Comparison of ENCODE assay signal across 28 mouse cellular contexts in genomic region chr8:105961101-105961500, GRCm38 (mm10). TPM values are rescaled to one million over a fixed set of nuclear protein-coding genes. Genes with fewer than 3 reads are reported as not detected.
A peak's percentile ranks its signal among the peaks of the same experiment; 100 is the strongest.
DNase-seq lines count a peak whose midpoint lies in the region; ATAC-seq and TF ChIP-seq lines count a peak whose summit lies in the region.
"Had no signal": no experiment of that assay in that cellular context is flagged by ENCODE, and none has a peak within 500 bp of the region (broad histone marks: within the 10 kb centered on the region; RNA-seq: fewer than 3 reads in every experiment).

No protein-coding gene starts in this region.

- no peak overlapping the region for H3K27ac ChIP-seq in liver, embryonic 14.5 days
- H3K27ac ChIP-seq in lung, postnatal 0 days (ENCODE audit: low read length) = no peak overlapping the region
- H3K27ac ChIP-seq: embryonic facial prominence, embryonic 15.5 days; forebrain, embryonic 13.5 days; hindbrain, postnatal 0 days; kidney, embryonic 15.5 days; midbrain, embryonic 10.5 days; stomach, embryonic 15.5 days had no signal

- ATAC-seq in erythroblast, adult 5-6 weeks (replicated peaks; ENCODE audit: low FRiP score, poor library complexity, severe bottlenecking) = peak; percentile 54
- no peak for ATAC-seq in liver, embryonic 14.5 days (ENCODE audit: insufficient read depth)
- no peak for ATAC-seq in lung, postnatal 0 days
- ATAC-seq: forebrain, embryonic 13.5 days; hindbrain, postnatal 0 days; intestine, postnatal 0 days; Patski had no signal

- no peak overlapping the region for H3K9ac ChIP-seq in liver, embryonic 14.5 days (replicated peaks)
- no peak overlapping the region for H3K9ac ChIP-seq in lung, postnatal 0 days (replicated peaks; ENCODE audit: low read depth)
- H3K9ac ChIP-seq: embryonic facial prominence, embryonic 15.5 days; forebrain, embryonic 13.5 days; kidney, embryonic 15.5 days; stomach, embryonic 15.5 days had no signal

- H3K9me3 ChIP-seq in liver, embryonic 14.5 days (ENCODE audit: control insufficient read depth, low read length) = no peaks in the 10 kb centered on the region
- H3K9me3 ChIP-seq in lung, postnatal 0 days (ENCODE audit: low read length) = no peaks in the 10 kb centered on the region
- H3K9me3 ChIP-seq: embryonic facial prominence, embryonic 15.5 days; forebrain, embryonic 13.5 days; kidney, embryonic 15.5 days; midbrain, embryonic 10.5 days; stomach, embryonic 15.5 days had no signal

- H3K4me3 ChIP-seq in liver, embryonic 14.5 days (ENCODE audit: insufficient read depth in 1 of 2, low read depth in 2 of 2, low read length in 2 of 2) = no peak overlapping the region
- no peak overlapping the region for H3K4me3 ChIP-seq in lung, postnatal 0 days (ENCODE audit: low read depth, low read length)
- H3K4me3 ChIP-seq: embryonic facial prominence, embryonic 15.5 days; forebrain, embryonic 13.5 days; kidney, embryonic 15.5 days; midbrain, embryonic 10.5 days; stomach, embryonic 15.5 days had no signal

- peaks cover 13 to 29% of the 10 kb centered on the region in 2 experiments for H3K4me1 ChIP-seq in liver, embryonic 14.5 days (replicated peaks; ENCODE audit: control insufficient read depth in 2 of 2, insufficient read depth in 2 of 2, low read length in 1 of 2)
- H3K4me1 ChIP-seq in lung, postnatal 0 days (ENCODE audit: insufficient read depth, low read depth, low read length) = peaks cover 5% of the 10 kb centered on the region; the same call in 1 of the 2 replicates

- no peak for TF ChIP-seq CTCF in liver, embryonic 14.5 days (IDR thresholded peaks at IDR 0.05; ENCODE audit: low read depth)
- TF ChIP-seq CTCF in lung, postnatal 0 days (IDR thresholded peaks at IDR 0.05) = no peak

- WGBS in liver, embryonic 14.5 days (ENCODE audit: insufficient replicate concordance) = 47% methylated on average over 14 of the region's 14 CpGs
- WGBS in lung, postnatal 0 days = 79% methylated on average over 14 of the region's 14 CpGs

- H3K27me3 ChIP-seq in liver, embryonic 14.5 days (ENCODE audit: control insufficient read depth, insufficient read depth, low read length) = no peaks in the 10 kb centered on the region
- H3K27me3 ChIP-seq in lung, postnatal 0 days (replicated peaks; ENCODE audit: insufficient read depth, low read length) = no peaks in the 10 kb centered on the region
- H3K27me3 ChIP-seq: embryonic facial prominence, embryonic 15.5 days; kidney, embryonic 15.5 days; Patski; stomach, embryonic 15.5 days had no signal

- peaks cover 4% of the 10 kb centered on the region for H3K36me3 ChIP-seq in liver, embryonic 14.5 days (replicated peaks; ENCODE audit: control insufficient read depth, insufficient read depth, low read depth)
- no peaks in the 10 kb centered on the region for H3K36me3 ChIP-seq in lung, postnatal 0 days (ENCODE audit: insufficient read depth, low read length)

- peak; percentile 18 for DNase-seq in thymus, postnatal 14 days
- DNase-seq in thymus, postnatal 36 days = no peak
- DNase-seq in liver, embryonic 14.5 days (ENCODE audit: low read depth in 3 of 3, low spot score in 3 of 3) = peak in 1 of 3 experiments; percentile 29
- DNase-seq in lung, postnatal 0 days (ENCODE audit: low spot score) = no peak
- no peak for DNase-seq in cerebellum, postnatal 10 days
- DNase-seq in cerebellum, adult 9-10 months = no peak
- DNase-seq: adrenal gland, postnatal 14 days; B cell, adult 2 months; cerebellum, adult 11 months; cerebellum, postnatal 25 days; gastrocnemius, postnatal 36 days; left cerebral cortex, postnatal 4 days; lung, postnatal 14 days had no signal

- no peak for TF ChIP-seq EP300 in liver, embryonic 14.5 days (IDR thresholded peaks at IDR 0.05; ENCODE audit: low read depth)
- no peak for TF ChIP-seq EP300 in lung, postnatal 0 days (IDR thresholded peaks at IDR 0.05)

- H3K4me2 ChIP-seq in liver, embryonic 14.5 days (ENCODE audit: low read depth) = peak overlapping the region; percentile 38
- H3K4me2 ChIP-seq in lung, postnatal 0 days (replicated peaks; ENCODE audit: low read depth, low read length) = no peak overlapping the region
- H3K4me2 ChIP-seq: embryonic facial prominence, embryonic 15.5 days; forebrain, embryonic 13.5 days; kidney, embryonic 15.5 days; stomach, embryonic 15.5 days had no signal

RNA-seq across cellular contexts. Expression of gene Slc12a4, which starts 4.8 kb away (rescaled TPM):
- 4.0 and 7.9 TPM in 2 replicates for total RNA-seq in erythroblast, adult 5-6 weeks (2015; ENCODE audit: low replicate concordance)
- total RNA-seq in erythroblast, adult 5-6 weeks (2017; ENCODE audit: low replicate concordance) = 0.68 and 1.4 TPM in 2 replicates
- polyA plus RNA-seq in liver, embryonic 14.5 days (2012; rRNA removed) = 8.3 and 11.1 TPM in 2 replicates
- 6.9 and 8.9 TPM in 2 replicates for polyA plus RNA-seq in liver, embryonic 14.5 days (2014; fragmentation: Nextera tagmentation; extraction: Ambion mirVana)
- polyA plus RNA-seq in lung, postnatal 0 days (2015; fragmentation: Nextera tagmentation; extraction: Ambion mirVana) = 29.2 and 33.9 TPM in 2 replicates

RNA-seq across cellular contexts. Expression of gene Lcat, which starts 17.9 kb away (rescaled TPM):
- total RNA-seq in erythroblast, adult 5-6 weeks (2015; ENCODE audit: low replicate concordance) = 1.3 TPM in 1 of 2 replicates, not detected in the other
- total RNA-seq in erythroblast, adult 5-6 weeks (2017; ENCODE audit: low replicate concordance) = not detected in 2 replicates
- polyA plus RNA-seq in liver, embryonic 14.5 days (2012; rRNA removed) = 40.2 and 41.2 TPM in 2 replicates
- polyA plus RNA-seq in liver, embryonic 14.5 days (2014; fragmentation: Nextera tagmentation; extraction: Ambion mirVana) = 47.0 and 50.7 TPM in 2 replicates
- polyA plus RNA-seq in lung, postnatal 0 days (2015; fragmentation: Nextera tagmentation; extraction: Ambion mirVana) = 0.63 and 0.74 TPM in 2 replicates
- total RNA-seq: hematopoietic stem cell, adult 5-6 weeks had no signal

RNA-seq across cellular contexts. Expression of gene Dpep3, which starts 18.1 kb away (rescaled TPM):
- not detected in 2 replicates for total RNA-seq in erythroblast, adult 5-6 weeks (2015; ENCODE audit: low replicate concordance)
- total RNA-seq in erythroblast, adult 5-6 weeks (2017; ENCODE audit: low replicate concordance) = not detected in 2 replicates
- not detected in 2 replicates for polyA plus RNA-seq in liver, embryonic 14.5 days (2012; rRNA removed)
- not detected in 2 replicates for polyA plus RNA-seq in liver, embryonic 14.5 days (2014; fragmentation: Nextera tagmentation; extraction: Ambion mirVana)
- polyA plus RNA-seq in lung, postnatal 0 days (2015; fragmentation: Nextera tagmentation; extraction: Ambion mirVana) = 0.13 TPM in 1 of 2 replicates, not detected in the other
- total RNA-seq: adrenal gland, postnatal 14 days; gastrocnemius, postnatal 36 days; hematopoietic stem cell, adult 5-6 weeks; hindbrain, postnatal 0 days; layer of hippocampus, adult 18-20 months; layer of hippocampus, postnatal 25 days; left cerebral cortex, postnatal 4 days; liver, adult 2 months had no signal
- polyA plus RNA-seq: brain, embryonic 14.5 days; embryonic facial prominence, embryonic 15.5 days; forebrain, embryonic 13.5 days; heart, embryonic 16.5 days; hindbrain, postnatal 0 days; intestine, postnatal 0 days; kidney, embryonic 15.5 days; liver, adult 2 months; midbrain, embryonic 10.5 days; Patski; stomach, embryonic 15.5 days had no signal

RNA-seq across cellular contexts. Expression of gene Psmb10, which starts 22.9 kb away (rescaled TPM):
- 22.9 and 51.4 TPM in 2 replicates for total RNA-seq in erythroblast, adult 5-6 weeks (2015; ENCODE audit: low replicate concordance)
- total RNA-seq in erythroblast, adult 5-6 weeks (2017; ENCODE audit: low replicate concordance) = 7.2 and 13.2 TPM in 2 replicates
- 49.8 and 51.8 TPM in 2 replicates for polyA plus RNA-seq in liver, embryonic 14.5 days (2012; rRNA removed)
- polyA plus RNA-seq in liver, embryonic 14.5 days (2014; fragmentation: Nextera tagmentation; extraction: Ambion mirVana) = 61.5 and 68.5 TPM in 2 replicates
- 75.9 and 77.2 TPM in 2 replicates for polyA plus RNA-seq in lung, postnatal 0 days (2015; fragmentation: Nextera tagmentation; extraction: Ambion mirVana)

RNA-seq across cellular contexts. Expression of gene Ctrl, which starts 27.4 kb away (rescaled TPM):
- total RNA-seq in erythroblast, adult 5-6 weeks (2015; ENCODE audit: low replicate concordance) = not detected in 2 replicates
- total RNA-seq in erythroblast, adult 5-6 weeks (2017; ENCODE audit: low replicate concordance) = not detected in 2 replicates
- polyA plus RNA-seq in liver, embryonic 14.5 days (2012; rRNA removed) = 1.0 and 1.1 TPM in 2 replicates
- 0.27 and 0.39 TPM in 2 replicates for polyA plus RNA-seq in liver, embryonic 14.5 days (2014; fragmentation: Nextera tagmentation; extraction: Ambion mirVana)
- polyA plus RNA-seq in lung, postnatal 0 days (2015; fragmentation: Nextera tagmentation; extraction: Ambion mirVana) = 0.42 and 0.54 TPM in 2 replicates
- total RNA-seq: gastrocnemius, postnatal 36 days; hematopoietic stem cell, adult 5-6 weeks had no signal

Comparison
In these comparisons a context has a peak if more than half of its experiments do, and no peak if none do; other contexts are left out.
1. RNA of gene Lcat, which starts 17.9 kb away (polyA plus RNA-seq): 40.2 to 50.7 TPM in liver, embryonic 14.5 days; 0.63 to 0.74 TPM in lung, postnatal 0 days; every median in the first group is over 10 times any median in the second.